Mouse (Mus musculus) Patski (cell line): Measurements from ENCODE around the gene Sat2. TPM values are rescaled to one million over a fixed set of nuclear protein-coding genes. Genes with fewer than 3 reads are reported as not detected.

Experiments
- ATAC-seq: fragments of 100-300 bp; one replicate; pipeline ENCODE4 v1.8.0; 2021
- CTCF ChIA-PET: fragments of 350-600 bp; sonication (Branson Sonifier 250); formaldehyde crosslinking; loops from one replicate; lab custom pipeline; 2022; ENCODE audit warnings: inconsistent platforms; lab: Charles Lee
- POLR2A ChIA-PET: fragments of 350-600 bp; sonication (Branson Sonifier 250); formaldehyde crosslinking; loops from one replicate; lab custom pipeline; 2022; ENCODE audit warnings: antibody characterized with exemption, inconsistent platforms; lab: Charles Lee
- DNase-seq: peaks from one replicate; pipeline ENCODE4 v3.0.0-alpha.2; 2011; ENCODE audit warnings: low read depth, low spot score
- H3K27me3 ChIP-seq: fragments of 371-371 bp; one replicate; pipeline ENCODE4 v1.5.1; 2021
- CTCF ChIP-seq: fragments of 100-300 bp; IDR thresholded peaks from one replicate; pipeline ENCODE4 v1.5.1; 2021
- in situ Hi-C: fragments of 300-500 bp; cut with MboI; formaldehyde crosslinking; loops from 3 replicates; pipeline ENCODE4 v1.11.1; 2018; ENCODE audit warnings: low pct_unique_long_range_greater_than_20kb, mixed read lengths
- polyA plus RNA-seq: library from polyadenylated mRNA; unstranded; gene quantifications from one replicate; pipeline ENCODE4 v1.2.3, GENCODE M21; 2021

The Sat2 gene
- polyA plus RNA-seq, 1 experiment from 2014 or later: 5.2 TPM

GRCm38 (mm10) chr11:69599436-69599835, 22.4 kb upstream of the Sat2 start:
- POLR2A ChIA-PET: interaction anchor here (0.6 to 0.9 kb wide), 2 partner anchors 53 to 322 kb away, joined by 3 to 4 read pairs; no protein-coding TSS in a partner anchor
- ATAC-seq (no peak), DNase-seq (no peak)
- peaks cover 6% of the 10 kb centered on the region for H3K27me3 ChIP-seq
- CTCF ChIA-PET: no interaction called here
- no peak for TF ChIP-seq CTCF
- in situ Hi-C loops: no loop called here

GRCm38 (mm10) chr11:69600098-69600497, 21.7 kb upstream of the Sat2 start:
- POLR2A ChIA-PET: interaction anchor here (0.9 kb wide), 1 partner anchor 53 kb away, joined by 4 read pairs; no protein-coding TSS in a partner anchor
- ATAC-seq (no peak), DNase-seq (no peak)
- no peak for TF ChIP-seq CTCF
- CTCF ChIA-PET: interaction anchor here (1.1 kb wide), 1 partner anchor 20 kb away, joined by 3 read pairs; the partner anchor contains the start of genes Trp53 and Wrap53
- in situ Hi-C loops: no loop called here
- H3K27me3 ChIP-seq: peaks cover 9% of the 10 kb centered on the region

GRCm38 (mm10) chr11:69601768-69602167, 20.1 kb upstream of the Sat2 start:
- peaks cover 15% of the 10 kb centered on the region for H3K27me3 ChIP-seq
- ChIA-PET CTCF (no interaction called here), POLR2A (no interaction called here)
- DNase-seq: no peak
- TF ChIP-seq CTCF: no peak
- no peak for ATAC-seq
- in situ Hi-C loops: no loop called here

GRCm38 (mm10) chr11:69603516-69603915, 18.3 kb upstream of the Sat2 start:
- peaks cover 26% of the 10 kb centered on the region for H3K27me3 ChIP-seq
- POLR2A ChIA-PET: no interaction called here
- ATAC-seq: no peak
- CTCF ChIA-PET: no interaction called here
- no peak for DNase-seq
- TF ChIP-seq CTCF: no peak
- in situ Hi-C loops: no loop called here

GRCm38 (mm10) chr11:69604347-69604746, 17.5 kb upstream of the Sat2 start:
- no peak for ATAC-seq
- in situ Hi-C loops: no loop called here
- POLR2A ChIA-PET: no interaction called here
- DNase-seq: no peak
- peaks cover 28% of the 10 kb centered on the region for H3K27me3 ChIP-seq
- TF ChIP-seq CTCF: no peak
- CTCF ChIA-PET: no interaction called here

DNA sequence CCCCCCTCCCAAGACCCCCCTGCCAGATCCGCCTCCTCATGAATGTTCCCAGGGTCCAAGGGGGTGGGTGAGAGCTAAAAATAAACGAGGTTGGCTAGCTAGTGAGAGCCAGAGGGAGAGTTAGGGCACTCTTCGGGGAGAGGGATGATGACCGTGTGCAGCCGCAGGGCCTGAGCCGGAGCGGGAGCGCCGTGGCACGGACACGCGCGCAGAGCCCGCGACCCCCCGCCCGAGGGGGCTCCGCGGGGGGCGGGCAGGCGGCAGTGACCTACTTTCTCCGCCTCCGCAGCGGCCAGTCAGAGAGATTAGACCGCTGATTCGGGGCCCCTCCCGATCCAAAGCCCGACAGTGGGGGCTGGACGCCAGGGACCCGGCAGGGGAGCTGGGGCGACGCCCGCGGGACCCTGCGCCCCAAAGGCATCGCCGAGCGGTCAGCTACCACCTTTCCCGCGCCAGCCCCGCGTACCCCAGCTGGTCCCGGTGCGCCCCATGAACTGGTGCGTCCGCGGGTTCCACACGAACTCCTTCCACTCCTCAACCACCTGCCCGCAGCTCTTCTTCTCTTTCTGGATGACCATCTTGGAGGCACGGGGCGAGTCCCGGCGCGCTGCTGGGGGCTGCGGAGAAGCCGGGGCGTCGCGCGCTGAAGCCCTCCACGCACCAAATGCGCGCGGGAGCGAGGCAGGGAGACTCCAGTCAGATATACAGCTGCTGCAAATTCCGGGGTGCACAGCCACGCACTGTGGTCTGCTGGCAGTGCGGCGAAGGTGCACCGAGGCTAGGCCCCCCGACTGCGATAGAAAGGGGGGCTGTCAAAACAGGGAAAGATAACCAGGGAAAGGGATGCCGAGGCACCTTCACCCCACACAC, 16.8 kb upstream of the Sat2 start:
- peaks cover 34% of the 10 kb centered on the region for H3K27me3 ChIP-seq
- no peak for DNase-seq
- ChIA-PET POLR2A (no interaction called here), CTCF (no interaction called here)
- in situ Hi-C loops: no loop called here
- no peak for ATAC-seq
- no peak for TF ChIP-seq CTCF

- in situ Hi-C loops: no loop called here
- DNase-seq (no peak), ATAC-seq (no peak)
- ChIA-PET POLR2A (interaction anchor here (0.6 kb wide), 1 partner anchor 129 kb away, joined by 4 read pairs; no protein-coding TSS in a partner anchor), CTCF (no interaction called here)
- TF ChIP-seq CTCF: no peak
- peaks cover 34% of the 10 kb centered on the region for H3K27me3 ChIP-seq
Measured at GRCm38 (mm10) chr11:69605726-69606490, 15.9 kb upstream of the Sat2 start, which contains the start of gene Atp1b2. Atp1b2 (minus strand) TSS chr11:69605942.

- CTCF ChIA-PET: no interaction called here
- no peak for TF ChIP-seq CTCF
- ATAC-seq (no peak), DNase-seq (no peak)
- POLR2A ChIA-PET: interaction anchor here (0.6 kb wide), 1 partner anchor 128 kb away, joined by 4 read pairs; no protein-coding TSS in a partner anchor
- in situ Hi-C loops: no loop called here
- peaks cover 34% of the 10 kb centered on the region for H3K27me3 ChIP-seq
Measured at GRCm38 (mm10) chr11:69606491-69606795, 15.4 kb upstream of the Sat2 start.

DNA sequence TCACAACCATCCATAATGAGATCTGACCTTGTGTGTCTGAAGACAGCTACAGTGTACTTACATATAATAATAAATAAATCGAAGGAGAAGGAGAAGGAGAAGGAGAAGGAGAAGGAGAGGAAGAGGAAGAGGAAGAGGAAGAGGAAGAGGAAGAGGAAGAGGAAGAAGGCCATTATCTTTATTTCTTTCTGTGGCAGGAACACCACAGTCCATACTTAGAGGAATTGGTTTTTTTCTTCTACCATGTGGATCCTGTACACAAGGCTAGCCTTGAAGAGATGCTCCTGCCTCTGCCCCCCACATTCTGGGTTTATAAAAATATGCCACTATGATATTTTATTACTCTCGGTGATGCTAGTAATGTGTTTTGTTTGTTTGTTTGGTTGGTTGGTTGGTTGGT, 15.0 kb upstream of the Sat2 start:
- ChIA-PET POLR2A (no interaction called here), CTCF (no interaction called here)
- peaks cover 34% of the 10 kb centered on the region for H3K27me3 ChIP-seq
- no peak for DNase-seq
- in situ Hi-C loops: no loop called here
- no peak for TF ChIP-seq CTCF
- ATAC-seq: no peak

DNA sequence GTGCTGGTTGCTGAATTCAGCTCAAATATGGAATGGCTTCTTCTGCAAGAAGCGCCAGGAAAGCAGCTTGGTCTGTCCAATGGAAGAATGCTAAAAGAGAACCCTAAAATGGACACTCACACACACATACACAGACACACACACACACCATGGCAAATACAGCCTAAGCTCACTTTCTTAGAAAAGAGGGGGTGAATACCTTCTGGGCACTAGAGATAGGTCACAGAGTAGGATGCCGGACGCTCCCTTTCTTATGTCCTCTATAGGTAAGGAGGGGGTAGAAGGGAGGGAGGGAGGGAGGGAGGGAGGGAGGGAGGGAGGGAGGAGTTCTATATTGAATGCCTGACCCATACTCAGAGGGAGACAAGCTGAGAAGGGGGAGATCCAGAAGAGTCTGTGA, 13.3 kb upstream of the Sat2 start:
- peaks cover 39% of the 10 kb centered on the region for H3K27me3 ChIP-seq
- no peak for DNase-seq
- CTCF ChIA-PET: interaction anchor here (0.6 kb wide), 1 partner anchor 21 kb away, joined by 3 read pairs; no protein-coding TSS in a partner anchor
- POLR2A ChIA-PET: interaction anchor here (0.6 kb wide), 1 partner anchor 27 kb away, joined by 3 read pairs; no protein-coding TSS in a partner anchor
- TF ChIP-seq CTCF: no peak
- ATAC-seq: no peak
- in situ Hi-C loops: no loop called here

DNA sequence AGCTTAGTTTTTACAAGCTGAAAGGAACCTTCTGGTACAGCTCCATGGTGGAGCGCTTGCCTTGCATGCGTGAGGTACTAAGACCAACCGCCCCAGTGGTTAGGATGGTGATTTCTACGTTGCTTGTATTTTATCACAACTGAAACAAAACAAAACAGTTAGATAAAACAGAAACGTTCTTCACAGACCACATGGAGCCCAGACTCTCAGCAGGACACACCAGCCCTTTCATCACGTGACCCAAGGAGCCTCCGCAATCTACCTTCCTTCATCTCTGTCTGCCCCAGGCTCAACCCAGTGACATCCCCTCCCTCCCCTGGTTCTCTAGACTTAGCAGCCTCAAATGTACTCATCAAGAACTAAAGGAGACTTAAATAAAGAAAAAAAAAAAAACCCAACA, 12.4 kb upstream of the Sat2 start:
- H3K27me3 ChIP-seq: peaks cover 33% of the 10 kb centered on the region
- in situ Hi-C loops: no loop called here
- POLR2A ChIA-PET: no interaction called here
- DNase-seq (no peak), ATAC-seq (no peak)
- no peak for TF ChIP-seq CTCF
- CTCF ChIA-PET: no interaction called here
